Mouse (Mus musculus) midbrain, postnatal 0 days (tissue): ENCODE data around the gene Grap. TPM values are rescaled to one million over a fixed set of nuclear protein-coding genes. Genes with fewer than 3 reads are reported as not detected.
A peak's percentile ranks its signal among the peaks of the same experiment; 100 is the strongest.

ENCODE experiments used
- ATAC-seq: fragments of 200-750 bp; cut with Nextera tagmentation; 2 replicates; pipeline ENCODE4 v1.8.0; 2017; ENCODE audit warnings: moderate number of reproducible peaks, mild to moderate bottlenecking, moderate TSS enrichment, moderate library complexity; ENCODE audit not compliant: low FRiP score
- DNase-seq: peaks from one replicate; pipeline ENCODE4 v3.0.0-alpha.2; 2015; ENCODE audit warnings: low spot score
- H3K27ac ChIP-seq: fragments of 300-500 bp; sonication (generic); 2 replicates; pipeline ENCODE4 v1.5.1; 2014; ENCODE audit warnings: low read depth, mild to moderate bottlenecking, low read length, mixed read lengths
- H3K27me3 ChIP-seq: fragments of 300-500 bp; sonication (generic); 2 replicates; pipeline ENCODE4 v1.6.1; 2014; ENCODE audit warnings: low read length, control low read depth, mixed read lengths; ENCODE audit not compliant: insufficient read depth
- H3K36me3 ChIP-seq: fragments of 300-500 bp; sonication (generic); 2 replicates; pipeline ENCODE4 v1.6.1; 2014; ENCODE audit warnings: low read length, control low read depth, mixed read lengths; ENCODE audit not compliant: insufficient read depth
- H3K4me1 ChIP-seq: fragments of 300-500 bp; sonication (generic); 2 replicates; pipeline ENCODE4 v1.6.1; 2014; ENCODE audit warnings: mild to moderate bottlenecking, control low read depth, antibody characterized with exemption, low read length, mixed read lengths; ENCODE audit not compliant: insufficient read depth
- H3K4me2 ChIP-seq: fragments of 300-500 bp; sonication (generic); 2 replicates; pipeline ENCODE4 v1.6.1; 2014; ENCODE audit warnings: low read depth, mild to moderate bottlenecking, low read length, mixed read lengths; ENCODE audit not compliant: poor library complexity, severe bottlenecking
- H3K4me3 ChIP-seq: fragments of 300-500 bp; sonication (generic); 2 replicates; pipeline ENCODE4 v1.5.1; 2014; ENCODE audit warnings: low read depth, mild to moderate bottlenecking, low read length, moderate library complexity
- H3K9ac ChIP-seq: fragments of 300-500 bp; sonication (generic); replicated peaks from 2 replicates; pipeline ENCODE4 v1.6.1; 2014; ENCODE audit warnings: mild to moderate bottlenecking, low read length, moderate library complexity, mixed read lengths; ENCODE audit not compliant: poor library complexity, severe bottlenecking
- H3K9me3 ChIP-seq: fragments of 300-500 bp; sonication (generic); 2 replicates; pipeline ENCODE4 v1.6.1; 2016; ENCODE audit warnings: low read length, control low read depth
- CTCF ChIP-seq: IDR thresholded peaks from 2 replicates; pipeline ENCODE4 v1.5.1; 2016; ENCODE audit warnings: antibody characterized with exemption, mild to moderate bottlenecking
- WGBS: fragments of 180-500 bp; shearing (Covaris S2); extraction: QIAGEN DNeasy Blood & Tissue Kit; methylation state at CpG from one replicate; pipeline ENCODE4 v1.1.7; 2014; 5-methylcytosine and 5-hydroxymethylcytosine counted together
- polyA plus RNA-seq: library from polyadenylated mRNA; unstranded; fragments of >200 nt; fragmentation: Nextera tagmentation; extraction: Ambion mirVana; gene quantifications from 2 replicates; pipeline ENCODE4 v1.2.1, GENCODE M21; 2015
- total RNA-seq: library from RNA; depleted of rRNA; stranded (reverse); fragments of >200 nt; gene quantifications from 2 replicates; pipeline ENCODE4 v1.2.3, GENCODE M21; 2014

The Grap gene
- total and polyA plus RNA-seq, 2 experiments from 2014 or later: 5.8 to 6.6 TPM

- DNase-seq (no peak), ATAC-seq (no peak)
- H3K27me3 ChIP-seq: no peaks in the 10 kb centered on the region
- 11% methylated on average over 6 of the region's 6 CpGs for WGBS
- H3K27ac ChIP-seq: no peak overlapping the region
- H3K9ac ChIP-seq: peak overlapping the region; percentile 59
- TF ChIP-seq CTCF: no peak
- peak overlapping the region; percentile 76 for H3K4me2 ChIP-seq
- H3K4me1 ChIP-seq: peaks cover 4% of the 10 kb centered on the region; the same call in 1 of the 2 replicates
- no peaks in the 10 kb centered on the region for H3K36me3 ChIP-seq
- H3K9me3 ChIP-seq: no peaks in the 10 kb centered on the region
- peak overlapping the region; percentile 33 for H3K4me3 ChIP-seq
Observed at GRCm38 (mm10) chr11:61619356-61619755, 33.7 kb upstream of the Grap start.

GRCm38 (mm10) chr11:61619791-61620241 is 33.2 kb upstream of the Grap start:
- peak; percentile 65 for TF ChIP-seq CTCF
- Histone ChIP-seq H3K27me3 (no peaks in the 10 kb centered on the region), H3K4me3 (peak overlapping the region; percentile 33), H3K36me3 (no peaks in the 10 kb centered on the region), H3K4me2 (peak overlapping the region; percentile 76), H3K9me3 (no peaks in the 10 kb centered on the region), H3K4me1 (peaks cover 4% of the 10 kb centered on the region; the same call in 1 of the 2 replicates), H3K9ac (peak overlapping the region; percentile 59), H3K27ac (no peak overlapping the region)
- 1% methylated on average over 17 of the region's 17 CpGs for whole genome bisulfite sequencing
- peak; percentile 44; the same call in 1 of the 2 replicates for ATAC-seq
- peak; percentile 64 for DNase-seq

- Histone ChIP-seq H3K4me1 (peaks cover 4% of the 10 kb centered on the region; the same call in 1 of the 2 replicates), H3K27ac (no peak overlapping the region), H3K9me3 (no peaks in the 10 kb centered on the region), H3K9ac (peak overlapping the region; percentile 59), H3K27me3 (no peaks in the 10 kb centered on the region), H3K36me3 (no peaks in the 10 kb centered on the region), H3K4me3 (peak overlapping the region; percentile 33), H3K4me2 (peak overlapping the region; percentile 76)
- 2% methylated on average over 17 of the region's 17 CpGs for WGBS
- TF ChIP-seq CTCF: peak; percentile 86
- DNase-seq: peak; percentile 85
- peak; percentile 72 for ATAC-seq
Observed at GRCm38 (mm10) chr11:61620254-61620670, 32.8 kb upstream of the Grap start.

- Histone ChIP-seq H3K4me3 (peak overlapping the region; percentile 33), H3K4me1 (peaks cover 2% of the 10 kb centered on the region; the same call in 1 of the 2 replicates), H3K27ac (no peak overlapping the region), H3K9ac (peak overlapping the region; percentile 29; the same call in 1 of the 2 replicates), H3K9me3 (no peaks in the 10 kb centered on the region), H3K4me2 (peak overlapping the region; percentile 76), H3K27me3 (no peaks in the 10 kb centered on the region), H3K36me3 (no peaks in the 10 kb centered on the region)
- no peak for DNase-seq
- no peak for TF ChIP-seq CTCF
- no peak for ATAC-seq
- WGBS: 65% methylated on average over 8 of the region's 8 CpGs
Observed at GRCm38 (mm10) chr11:61620762-61621161, 32.3 kb upstream of the Grap start.

- Histone ChIP-seq H3K9ac (no peak overlapping the region), H3K36me3 (no peaks in the 10 kb centered on the region), H3K9me3 (no peaks in the 10 kb centered on the region), H3K27me3 (no peaks in the 10 kb centered on the region), H3K4me1 (no peaks in the 10 kb centered on the region), H3K4me3 (no peak overlapping the region), H3K4me2 (no peak overlapping the region), H3K27ac (no peak overlapping the region)
- 76% methylated on average over 7 of the region's 7 CpGs for WGBS
- no peak for TF ChIP-seq CTCF
- ATAC-seq (no peak), DNase-seq (no peak)
Observed at GRCm38 (mm10) chr11:61625136-61625535, 27.9 kb upstream of the Grap start.

- Histone ChIP-seq H3K36me3 (no peaks in the 10 kb centered on the region), H3K9me3 (no peaks in the 10 kb centered on the region), H3K4me1 (no peaks in the 10 kb centered on the region), H3K27me3 (no peaks in the 10 kb centered on the region), H3K4me2 (no peak overlapping the region), H3K27ac (no peak overlapping the region), H3K9ac (no peak overlapping the region), H3K4me3 (no peak overlapping the region)
- no peak for ATAC-seq
- 100% methylated on average over 1 of the region's 1 CpGs for WGBS
- no peak for DNase-seq
- no peak for TF ChIP-seq CTCF
Observed at GRCm38 (mm10) chr11:61626509-61626908, 26.6 kb upstream of the Grap start.
